Mouse (Mus musculus): ENCODE data around the gene Cecr2.

DNA sequence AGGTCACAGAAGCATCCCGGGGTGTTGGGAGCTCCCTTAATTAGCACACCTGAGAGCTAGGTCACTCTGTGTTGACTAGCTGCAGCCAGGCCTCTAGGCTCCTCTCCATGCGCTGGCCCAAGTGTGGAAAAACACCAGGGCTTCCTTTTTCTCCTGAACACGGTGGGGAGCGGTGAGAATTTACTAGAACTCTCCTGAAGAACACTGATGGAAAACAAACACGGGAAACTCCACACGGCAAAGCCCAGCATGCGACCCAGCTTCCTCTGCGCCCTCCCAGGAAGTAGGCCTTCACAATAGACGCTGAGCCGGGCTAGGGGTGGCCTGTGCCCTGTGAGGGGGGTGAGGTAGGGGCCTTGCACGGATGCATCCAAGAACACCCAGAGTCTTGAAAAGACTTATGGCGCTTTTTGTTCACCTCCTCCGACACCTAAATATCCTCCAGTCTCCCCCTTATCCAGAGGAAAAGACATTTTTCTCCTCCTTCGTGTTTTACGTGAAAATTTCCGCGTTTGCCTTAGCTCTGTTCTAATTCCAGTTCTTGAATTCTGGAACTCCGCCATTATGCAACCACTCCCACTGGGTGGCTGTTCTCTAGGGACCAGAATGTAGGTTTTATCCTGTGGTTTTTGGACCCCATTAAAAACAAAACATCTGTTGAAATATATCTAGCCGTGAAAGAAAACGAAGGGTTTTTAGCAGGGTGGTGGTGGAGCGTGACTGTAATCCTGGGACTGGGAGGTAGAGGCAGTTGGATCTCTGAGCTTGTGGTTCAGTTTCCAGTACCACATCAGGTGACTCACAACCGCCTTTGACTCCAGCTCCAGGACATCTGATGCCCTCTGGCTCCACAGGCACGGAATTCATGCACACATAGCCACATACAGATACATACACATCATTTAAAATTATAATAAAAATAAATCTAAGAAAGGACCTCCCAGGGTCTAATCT, 21.5 kb upstream of the Cecr2 start:
- TF ChIP-seq CTCF (IDR thresholded peaks at IDR 0.05; ENCODE audit: low read depth, low read length) = no peak
- TF ChIP-seq POLR2AphosphoS5 (IDR thresholded peaks at IDR 0.05; ENCODE audit: insufficient replicate concordance, low read depth, low read length) = no peak
- TF ChIP-seq TAL1 (conservative IDR thresholded peaks at IDR 0.05; ENCODE audit: low read depth, low read length) = no peak
- no peak for TF ChIP-seq GATA1 (IDR thresholded peaks at IDR 0.05; ENCODE audit: borderline replicate concordance, low read length)
- TF ChIP-seq GATA2 (IDR thresholded peaks at IDR 0.05; ENCODE audit: borderline replicate concordance, low read depth, low read length) = no peak
